Mouse (Mus musculus): ENCODE measurements around the gene Fam208b.

The Fam208b gene

DNA sequence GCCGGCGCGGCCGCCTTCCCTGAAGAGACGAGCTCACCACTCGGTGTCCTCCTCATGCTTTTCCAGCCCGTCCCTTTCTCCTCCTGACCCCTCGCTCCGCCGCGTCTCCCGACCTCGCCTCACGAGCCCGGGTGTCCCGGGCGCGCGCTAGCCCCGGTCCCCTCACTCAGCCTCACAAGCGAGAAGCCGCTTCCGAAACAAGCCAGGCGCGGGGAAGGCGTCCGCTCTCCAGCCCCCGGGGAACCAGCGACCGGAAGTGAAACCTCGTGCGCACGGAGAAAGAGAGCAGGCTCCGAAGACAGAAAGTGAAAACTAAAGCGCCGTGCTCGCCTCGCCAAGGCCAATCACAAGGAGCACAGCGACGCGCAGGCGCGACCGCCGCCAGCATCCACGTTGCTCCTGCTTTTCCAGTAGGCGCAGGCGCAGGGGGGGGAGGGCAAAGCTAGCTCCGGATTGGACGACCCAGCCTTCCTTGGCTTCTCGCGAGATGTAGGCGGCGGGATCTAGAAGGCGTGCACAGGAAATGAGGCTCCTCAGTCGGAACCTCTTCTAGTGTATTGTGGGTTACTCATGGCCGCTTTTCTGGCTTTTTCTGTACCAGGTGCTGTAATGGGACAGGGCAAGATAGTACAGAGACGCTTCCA lies at the start of gene Fam208b:
TSS of gene Fam208b (minus strand) at position 314 of the 644 bp plus-strand sequence.
- DNase-seq (ENCODE audit: low spot score in 2 of 2), result peak; percentile 98 to 99

DNA sequence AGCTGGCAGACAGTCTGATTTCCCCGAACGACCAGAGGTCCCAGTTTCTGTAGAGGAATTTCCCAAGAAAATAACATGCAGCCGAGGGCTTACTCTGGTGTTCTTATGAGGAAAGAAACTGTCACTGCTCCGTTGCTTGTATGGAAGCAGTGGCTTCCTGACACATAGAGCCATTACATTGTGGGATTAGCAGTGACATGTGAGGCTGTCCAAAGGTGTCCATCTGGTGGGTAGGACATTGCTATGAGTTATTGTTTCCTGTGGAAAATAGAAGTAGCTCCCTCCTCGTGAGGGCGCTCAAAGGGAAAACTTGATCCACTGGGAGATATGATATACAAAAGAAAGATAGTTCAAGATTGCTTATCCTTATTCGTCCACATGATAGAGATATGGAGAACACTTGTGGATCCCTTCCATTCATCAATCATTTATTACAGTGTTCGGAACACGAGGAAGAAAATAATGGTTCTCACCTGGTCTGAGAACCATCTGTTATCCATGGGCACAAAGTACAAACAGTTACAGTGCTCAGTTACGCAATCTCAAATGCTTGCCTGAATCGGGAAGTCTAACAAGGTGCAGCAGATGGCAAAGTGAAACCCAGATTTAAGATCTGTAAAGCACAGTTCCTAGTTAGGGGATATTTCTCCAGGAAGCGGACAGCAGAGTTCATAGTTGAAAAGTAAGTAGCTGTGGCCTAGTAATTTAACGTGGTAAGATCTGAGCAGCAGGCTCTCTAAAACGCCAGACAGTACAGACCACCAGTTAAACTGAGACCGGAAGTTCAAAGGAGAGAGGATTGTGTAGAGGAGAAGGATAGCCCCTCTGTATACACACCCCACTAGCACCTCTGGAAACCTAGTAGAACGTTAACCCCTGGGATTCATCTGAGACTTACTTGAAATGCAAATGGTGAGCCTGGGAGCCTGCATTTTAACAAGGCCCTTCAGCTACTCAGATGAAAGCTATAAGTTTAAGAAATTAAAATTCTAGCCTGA lies 48.6 kb upstream of the Fam208b start:
- no peak for DNase-seq (ENCODE audit: low spot score in 2 of 2)

DNA sequence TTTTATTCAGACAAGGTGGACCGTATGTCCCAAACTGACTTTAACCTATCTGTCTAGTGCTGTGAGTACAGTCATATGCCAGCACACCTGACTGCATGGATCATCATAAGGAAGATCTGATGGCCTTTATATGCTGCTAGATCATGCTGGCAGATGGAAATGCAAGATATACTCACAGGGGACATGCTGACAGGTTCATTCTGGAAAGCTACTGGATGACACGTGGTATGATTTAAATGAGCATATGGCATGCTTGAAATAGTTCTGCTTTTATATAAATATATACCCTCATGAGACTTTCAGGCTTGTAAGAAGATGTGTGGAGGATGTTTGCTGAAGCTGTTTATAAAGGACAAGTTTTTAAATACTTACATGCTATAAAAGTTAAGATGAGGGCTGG lies 43.5 kb upstream of the Fam208b start:
- peak; percentile 18 to 47 for DNase-seq (ENCODE audit: low spot score in 2 of 2)

DNA sequence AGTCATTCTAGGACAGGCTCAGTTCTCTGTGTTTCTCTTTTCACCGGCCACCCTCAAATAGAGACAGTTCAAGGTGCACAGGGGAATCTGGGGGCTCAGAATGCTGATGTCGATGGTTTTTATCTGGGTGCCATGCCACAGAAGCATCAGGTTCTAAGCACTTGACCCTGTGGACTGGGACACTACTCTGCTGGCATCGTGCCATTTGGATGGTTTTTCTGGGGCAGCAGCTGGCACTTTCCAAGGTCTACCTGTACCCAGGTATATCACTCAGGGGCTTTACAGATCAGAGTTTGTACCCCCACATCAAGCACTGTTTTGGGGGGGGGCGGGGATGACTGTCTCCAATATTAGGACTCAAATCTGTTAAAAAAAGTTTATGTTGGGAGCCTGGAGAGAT lies 39.7 kb upstream of the Fam208b start:
- no peak for DNase-seq (ENCODE audit: low spot score in 2 of 2)

DNA sequence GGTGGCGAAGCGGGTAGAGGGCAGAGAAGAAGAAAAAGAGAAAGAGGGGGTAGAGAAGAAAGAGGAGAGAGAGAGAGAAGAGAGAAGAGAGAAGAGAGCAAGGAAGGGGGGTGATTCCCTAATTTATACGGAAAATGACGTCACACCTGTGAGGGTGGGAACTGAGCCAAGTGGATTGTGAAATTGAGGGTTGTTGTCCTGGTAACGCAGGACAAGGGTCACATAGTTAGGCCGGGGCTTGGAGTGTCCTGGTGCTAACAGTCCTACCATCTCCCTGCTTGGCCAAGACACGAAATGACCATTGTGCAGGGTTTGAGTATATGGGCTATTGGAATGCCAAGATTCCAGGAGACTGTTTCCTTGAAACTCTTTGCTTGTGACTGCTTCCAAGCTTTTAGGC lies 35.7 kb upstream of the Fam208b start:
- no peak for DNase-seq (ENCODE audit: low spot score in 2 of 2)

DNA sequence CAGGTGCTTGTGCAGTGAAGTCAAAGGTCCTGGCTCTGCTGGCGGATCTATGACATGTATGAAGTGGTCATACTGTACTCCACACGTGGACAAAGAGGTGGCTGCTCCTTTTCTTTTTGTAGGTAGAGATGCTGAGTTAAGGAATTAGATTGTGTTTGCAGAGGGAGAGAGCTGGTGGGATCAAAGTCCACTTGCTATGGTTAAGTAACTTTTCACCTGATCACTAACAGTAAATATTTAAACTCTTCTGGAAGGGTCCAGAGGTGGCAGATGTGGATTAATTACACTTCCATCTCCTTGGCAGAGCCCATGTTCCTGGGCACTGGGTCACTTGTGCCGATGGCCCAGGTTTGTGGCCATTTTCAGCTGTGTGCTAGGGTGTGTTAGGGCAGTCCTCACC lies 35.0 kb upstream of the Fam208b start:
- DNase-seq (ENCODE audit: low spot score in 2 of 2), result no peak

DNA sequence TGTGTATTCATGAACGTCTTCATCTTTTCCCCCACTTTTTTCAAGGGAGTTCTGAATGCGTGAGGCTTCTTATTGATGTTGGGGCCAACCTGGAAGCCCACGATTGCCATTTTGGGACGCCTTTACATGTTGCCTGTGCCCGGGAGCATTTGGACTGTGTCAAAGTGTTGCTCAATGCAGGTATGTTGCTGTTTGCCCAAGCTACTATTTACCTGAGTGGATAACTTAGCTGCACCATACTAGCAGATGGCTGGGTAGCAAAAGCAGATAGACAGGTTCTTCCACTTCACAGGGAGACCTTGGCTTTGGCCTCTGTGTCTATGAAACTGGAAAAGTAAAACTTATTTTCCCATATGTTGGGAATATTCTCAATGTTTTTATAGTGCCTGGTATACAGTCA lies 34.0 kb upstream of the Fam208b start:
- no peak for DNase-seq (ENCODE audit: low spot score in 2 of 2)

DNA sequence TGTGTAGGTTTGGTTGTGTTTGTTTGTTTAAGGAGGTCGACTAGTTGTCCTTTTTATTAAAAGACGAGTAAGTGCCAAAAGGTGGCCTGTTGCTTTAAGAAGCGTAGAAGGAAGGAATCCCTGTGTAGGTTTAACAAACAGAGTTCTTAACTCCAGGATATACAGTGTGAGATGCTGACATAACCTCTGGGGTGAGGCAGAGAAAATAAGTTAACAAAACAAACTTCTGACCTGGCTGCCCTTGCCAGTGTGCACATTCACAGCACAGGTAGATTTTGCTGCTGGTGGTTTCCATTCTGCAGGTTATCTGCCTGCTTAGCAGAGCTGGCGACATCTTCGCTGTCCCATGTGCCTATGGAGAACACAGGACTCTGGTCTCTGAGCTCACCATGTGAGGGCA lies 31.6 kb upstream of the Fam208b start:
- DNase-seq (ENCODE audit: low spot score in 2 of 2), result no peak

DNA sequence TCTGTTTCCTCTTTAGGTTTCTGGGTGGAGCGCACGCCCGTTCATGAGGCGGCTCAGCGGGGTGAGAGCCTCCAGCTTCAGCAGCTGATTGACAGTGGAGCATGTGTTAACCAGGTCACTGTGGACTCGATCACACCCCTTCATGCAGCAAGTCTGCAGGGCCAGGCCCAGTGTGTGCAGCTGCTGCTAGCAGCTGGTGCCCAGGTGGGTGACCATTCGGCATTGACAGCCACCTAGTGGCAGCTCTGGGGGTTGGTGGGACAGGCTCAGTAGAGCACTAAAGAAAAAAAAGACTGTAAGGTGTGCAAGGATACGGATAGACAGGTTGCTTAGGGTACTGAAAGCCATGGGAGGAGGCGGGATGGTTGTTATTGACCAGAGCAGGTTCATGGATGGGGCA lies 31.1 kb upstream of the Fam208b start:
- no peak for DNase-seq (ENCODE audit: low spot score in 2 of 2)

DNA sequence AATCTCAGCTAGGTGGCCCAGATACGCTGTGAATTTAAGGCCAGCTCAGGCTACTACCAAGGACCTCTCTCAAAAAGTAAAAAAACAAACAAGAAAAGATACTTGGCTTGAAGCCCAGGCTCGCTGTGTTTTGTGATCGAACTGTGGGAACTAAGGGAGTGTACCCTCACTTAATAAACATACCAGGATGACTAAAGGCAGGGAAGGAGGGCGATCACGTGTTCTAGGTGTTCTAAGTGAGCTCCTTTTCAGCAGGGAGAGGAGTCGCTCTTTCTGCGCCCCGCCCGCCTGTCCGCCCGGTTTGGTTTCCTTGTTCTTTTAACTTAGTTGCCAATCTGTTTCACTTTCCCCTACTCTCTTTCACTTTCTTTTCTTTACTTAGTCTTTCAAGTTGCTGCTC lies 25.9 kb upstream of the Fam208b start:
- DNase-seq (ENCODE audit: low spot score in 2 of 2), result no peak

DNA sequence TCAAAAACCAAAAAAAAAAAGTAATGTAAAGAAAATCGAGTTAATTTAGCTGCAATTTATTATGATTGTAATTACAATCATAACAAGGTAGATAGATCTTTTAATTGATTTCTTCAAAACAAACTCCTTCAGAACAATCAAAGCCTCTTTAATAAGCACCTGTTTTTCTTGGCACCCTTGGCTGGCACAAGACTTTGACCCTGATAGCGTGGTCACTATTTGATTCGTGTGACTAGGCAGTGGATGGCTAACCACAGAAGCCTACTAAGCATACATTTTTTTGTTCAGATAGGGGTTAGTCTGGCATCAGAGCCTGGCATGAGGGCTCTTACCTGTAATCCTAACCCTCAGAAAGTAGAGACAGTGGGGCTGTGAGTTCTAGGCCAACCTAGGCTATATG lies 24.2 kb upstream of the Fam208b start:
- no peak for DNase-seq (ENCODE audit: low spot score in 2 of 2)

DNA sequence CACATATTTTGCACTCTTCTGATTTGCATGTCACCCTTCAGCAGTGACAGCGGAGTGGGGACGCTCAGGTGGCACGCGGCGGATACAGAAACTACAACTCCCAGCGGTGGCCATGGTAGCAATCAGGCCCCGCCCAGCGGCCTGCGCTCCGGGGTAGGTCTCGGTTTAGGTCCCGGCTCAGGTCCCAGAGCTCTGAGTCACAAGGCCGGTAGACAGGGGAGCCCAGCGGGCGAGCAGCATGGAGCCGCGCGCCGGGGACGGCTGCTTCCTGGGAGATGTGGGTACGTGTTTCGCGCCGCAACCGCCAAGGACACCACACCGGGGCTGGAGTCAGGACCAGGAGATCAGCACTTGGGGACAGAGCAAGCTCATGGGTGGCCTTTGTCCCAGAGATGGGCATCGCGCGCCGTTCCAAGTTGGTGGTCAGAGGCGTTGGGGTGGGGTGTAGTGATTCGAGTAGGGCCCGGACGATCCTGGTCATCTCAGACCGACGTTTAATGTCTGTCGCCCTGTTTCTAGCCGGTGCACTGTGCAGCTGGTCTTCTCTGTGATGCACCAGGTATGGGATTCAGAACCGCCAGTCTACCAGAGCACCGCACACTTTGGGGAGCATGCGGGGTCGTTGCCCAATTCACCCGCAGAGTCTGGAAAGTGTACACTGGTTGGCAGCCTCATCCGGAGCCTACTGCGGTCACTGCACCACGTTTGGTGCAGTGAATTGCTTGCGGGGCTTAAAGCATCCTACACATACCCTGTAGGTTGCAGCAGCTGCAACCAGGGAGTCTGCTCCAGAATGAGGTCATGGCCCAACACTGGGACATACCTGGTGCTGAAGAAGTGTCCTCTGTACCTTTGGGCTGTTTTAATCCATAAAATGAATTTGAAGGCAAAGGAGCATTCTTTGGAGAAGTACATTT lies 23.2 kb upstream of the Fam208b start, which contains the start of gene Asb13:
TSS of gene Asb13 (plus strand) at position 138 of the 917 bp plus-strand sequence.
- DNase-seq (ENCODE audit: low spot score in 2 of 2), result peak; percentile 83 to 88

DNA sequence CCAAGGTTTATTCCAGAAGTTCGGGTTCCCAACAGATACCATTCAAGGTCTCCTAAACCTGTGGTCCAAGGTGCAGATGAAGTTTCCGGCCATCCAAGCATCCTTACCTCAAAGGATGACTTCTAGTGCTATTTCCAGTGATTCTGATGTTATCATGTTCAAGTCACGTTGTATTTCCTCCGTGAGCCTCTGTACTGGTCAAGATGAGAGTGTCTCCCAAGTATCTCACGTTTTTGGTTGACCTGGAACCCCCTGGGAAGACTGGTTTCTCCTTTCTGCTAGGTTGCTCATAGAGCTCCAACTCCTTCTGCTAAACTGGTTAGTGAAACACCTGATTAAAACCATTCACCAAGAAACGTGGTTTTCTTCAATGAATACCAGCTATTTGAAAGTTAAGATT lies 22.2 kb upstream of the Fam208b start:
- no peak for DNase-seq (ENCODE audit: low spot score in 2 of 2)

DNA sequence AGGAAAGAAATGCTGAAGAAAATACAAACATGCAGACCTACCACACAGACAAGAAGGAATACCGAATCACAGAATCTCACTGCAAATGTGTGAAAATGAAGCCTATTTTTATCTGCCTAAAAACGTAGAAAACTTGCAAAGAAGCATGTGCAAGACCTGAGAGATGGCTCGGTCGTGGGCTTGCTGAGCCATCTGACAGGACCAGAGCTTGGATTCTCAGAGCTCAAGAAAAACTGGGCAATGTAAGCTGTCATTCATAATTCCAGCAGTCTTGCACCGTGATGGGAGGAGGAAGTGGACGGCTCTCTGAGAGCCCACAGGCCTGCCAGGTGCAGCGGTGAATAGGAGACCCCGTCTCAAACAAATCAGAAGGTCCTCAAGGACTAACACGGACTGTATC lies 21.6 kb upstream of the Fam208b start:
- DNase-seq (ENCODE audit: low spot score in 2 of 2), result no peak

DNA sequence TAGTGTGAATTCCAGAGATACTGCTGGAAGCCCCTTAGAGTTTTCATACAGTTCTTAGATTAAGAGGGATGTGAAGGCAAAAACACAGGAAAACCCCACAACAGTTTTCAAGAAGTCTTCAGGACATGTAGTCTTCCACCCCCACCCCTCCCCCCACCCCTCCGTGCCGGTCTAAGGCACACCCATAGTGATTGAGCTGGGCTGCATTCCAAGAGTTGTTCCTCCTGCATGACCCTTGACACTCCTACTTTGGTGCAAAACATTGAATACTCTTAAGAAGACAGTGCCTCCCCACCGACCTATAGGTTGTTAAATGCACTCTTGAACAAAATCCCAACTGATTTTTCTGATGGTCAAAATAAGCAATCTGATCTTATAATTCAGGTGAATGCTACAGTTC lies 17.2 kb upstream of the Fam208b start:
- no peak for DNase-seq (ENCODE audit: low spot score in 2 of 2)

DNA sequence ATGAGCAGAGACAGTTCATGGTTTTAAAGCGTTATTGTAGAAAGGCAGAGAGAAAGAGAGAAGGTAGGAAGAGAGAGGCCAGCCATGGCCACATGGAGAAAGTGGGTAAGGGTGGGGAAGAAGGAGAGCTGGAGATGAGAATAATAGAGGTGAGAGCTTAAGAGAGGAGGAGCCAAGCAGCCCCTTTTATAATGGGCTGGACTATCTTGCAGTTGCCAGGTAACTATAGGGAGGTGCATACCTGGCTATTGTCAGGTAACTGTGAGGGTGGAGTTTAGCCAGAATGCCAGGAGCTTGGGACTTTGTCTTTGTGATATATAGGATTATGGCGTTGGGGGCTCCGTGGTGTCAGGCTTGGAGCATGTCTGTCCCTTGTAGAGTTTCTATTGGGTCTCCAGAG lies 16.2 kb upstream of the Fam208b start:
- no peak for DNase-seq (ENCODE audit: low spot score in 2 of 2)

DNA sequence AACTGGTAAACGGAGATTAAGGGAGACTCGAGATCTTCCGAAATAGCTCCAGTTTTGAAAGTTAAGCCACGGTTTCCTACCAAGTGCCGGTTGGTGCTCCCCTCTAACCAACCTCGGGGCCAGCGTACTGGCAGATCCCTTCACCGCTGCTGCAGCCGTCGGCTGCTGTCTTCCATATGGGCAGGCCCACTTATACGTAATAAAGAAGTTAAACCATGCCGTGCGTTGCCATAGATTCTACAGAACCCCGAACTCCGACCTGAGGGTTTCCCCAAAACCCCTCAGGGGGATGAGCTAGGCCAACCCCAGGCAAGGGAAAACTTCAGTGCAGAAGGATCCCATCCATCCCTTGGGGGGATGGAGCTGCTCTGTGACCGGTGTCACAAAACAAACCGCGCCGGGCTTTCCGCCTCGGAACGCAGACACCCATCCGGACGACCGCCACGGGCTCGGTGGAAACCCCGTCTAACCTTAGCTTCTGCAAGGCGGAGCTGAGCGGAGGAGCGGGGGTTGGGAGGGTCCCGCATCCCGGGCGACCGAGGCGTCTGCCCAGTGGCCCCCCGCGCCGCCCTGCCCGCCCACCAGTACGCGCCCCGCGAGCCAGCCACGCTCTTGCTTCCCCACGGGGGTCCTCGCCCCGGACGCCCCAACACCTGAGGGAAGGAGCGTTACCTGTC lies 652 bp downstream of the Fam208b start:
- DNase-seq (ENCODE audit: low spot score in 2 of 2), result peak in 1 of 2 experiments; percentile 34

DNA sequence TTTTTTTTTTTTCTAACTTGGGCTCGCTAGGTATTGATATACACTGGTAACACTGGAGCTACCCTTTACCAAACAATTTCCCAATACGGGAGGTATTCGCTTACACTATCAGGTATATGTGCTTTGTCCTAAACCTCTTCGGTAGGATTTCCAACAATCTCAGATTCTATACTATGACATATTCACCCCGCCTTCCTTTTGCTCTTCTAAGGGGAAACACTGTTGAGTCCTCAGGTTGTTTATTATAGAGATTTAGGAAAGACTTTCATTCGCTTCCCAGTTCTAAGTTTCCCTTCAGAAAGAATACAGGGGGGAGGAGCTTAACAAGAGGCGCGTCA lies 1.2 kb downstream of the Fam208b start:
- no peak for DNase-seq (ENCODE audit: low spot score in 2 of 2)

DNA sequence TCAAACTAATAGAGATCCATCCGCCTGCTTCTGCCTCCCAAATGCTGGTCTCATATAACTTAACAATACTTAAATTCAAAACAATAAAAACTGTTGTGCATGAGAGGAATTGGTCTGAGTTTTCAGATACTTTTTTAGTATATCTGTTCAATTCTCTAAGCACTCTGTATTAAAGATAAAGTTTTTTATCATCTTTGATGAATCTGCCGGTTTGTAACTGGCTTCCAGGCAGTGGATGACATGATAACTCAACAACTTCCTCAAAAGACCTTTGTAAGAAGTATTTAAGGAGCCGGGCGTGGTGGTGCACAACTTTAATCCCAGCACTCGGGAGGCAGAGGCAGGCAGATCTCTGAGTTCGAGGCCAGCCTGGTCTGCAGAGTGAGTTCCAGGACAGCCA lies 14.7 kb downstream of the Fam208b start:
- DNase-seq (ENCODE audit: low spot score in 2 of 2), result no peak

DNA sequence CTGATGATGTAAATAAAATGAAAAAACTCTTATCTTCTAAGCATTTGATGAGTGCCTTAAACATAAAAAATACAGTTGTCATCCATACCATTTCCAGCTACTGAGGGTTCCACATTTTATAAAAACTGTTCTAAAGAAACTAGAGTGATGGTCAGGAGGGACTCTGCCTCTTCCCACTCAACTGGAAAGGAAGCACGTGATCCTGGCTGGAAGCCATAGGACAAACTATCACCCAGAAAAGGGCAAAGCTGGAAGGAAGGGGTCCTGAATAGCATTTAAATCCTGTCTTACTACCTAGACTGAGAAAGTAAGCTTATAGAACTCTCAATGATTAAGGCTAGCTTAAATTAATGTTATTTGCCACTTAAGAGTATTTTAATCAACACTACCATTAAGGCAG lies 16.6 kb downstream of the Fam208b start:
- DNase-seq (ENCODE audit: low spot score in 2 of 2), result no peak

DNA sequence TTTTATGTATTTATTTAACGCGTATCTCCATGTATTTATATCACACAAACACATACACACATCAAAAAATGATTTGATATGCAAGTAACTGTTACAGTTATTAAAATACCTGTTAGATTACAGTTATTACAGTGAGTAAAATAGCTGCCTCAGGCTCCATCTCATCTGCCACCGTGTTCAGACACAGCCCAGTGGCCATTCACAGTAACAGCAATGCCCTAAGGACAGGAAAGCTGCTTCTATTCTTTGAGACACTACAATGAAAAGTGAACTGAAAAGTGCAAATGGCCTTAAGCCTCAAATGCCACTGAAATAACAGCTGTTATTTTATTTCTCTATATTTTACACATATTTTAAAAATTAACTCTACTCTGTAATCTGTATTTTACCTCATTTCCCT lies 20.1 kb downstream of the Fam208b start:
- DNase-seq (ENCODE audit: low spot score in 2 of 2), result no peak

DNA sequence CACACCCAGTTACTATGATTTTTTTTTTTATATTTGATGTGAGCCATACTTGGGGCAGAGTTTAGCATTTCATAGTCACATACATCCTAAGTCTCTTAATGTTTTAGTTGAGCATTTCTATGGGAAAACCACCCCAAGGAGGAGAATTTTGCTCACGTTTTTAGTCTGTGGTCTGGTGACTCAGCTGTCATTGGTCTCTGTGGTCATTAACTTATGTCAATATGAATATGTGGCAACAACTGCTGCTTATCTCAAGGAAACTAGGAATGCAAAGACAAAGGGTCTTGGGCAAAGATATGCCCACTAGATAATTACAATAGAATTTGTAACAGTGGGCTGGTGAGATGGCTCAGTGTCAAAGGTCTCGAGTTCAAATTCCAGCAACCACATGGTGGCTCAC lies 47.0 kb downstream of the Fam208b start:
- DNase-seq (ENCODE audit: low spot score in 2 of 2), result no peak
